Mouse (Mus musculus) forebrain, embryonic 14.5 days (tissue): Measurements from ENCODE around the gene Apobec4. TPM values are rescaled to one million over a fixed set of nuclear protein-coding genes. Genes with fewer than 3 reads are reported as not detected.
"Not testable (repeated sequence)": the region's sequence is repeated elsewhere in the genome, so short reads cannot be mapped to it uniquely, and the experiment has no call there.

Source experiments
- ATAC-seq: fragments of 200-750 bp; cut with Nextera tagmentation; 2 replicates; pipeline ENCODE4 v1.8.0; 2017; ENCODE audit warnings: mild to moderate bottlenecking, moderate library complexity
- DNase-seq: peaks from one replicate; pipeline ENCODE4 v3.0.0-alpha.2; 2015; ENCODE audit warnings: low spot score
- H3K27ac ChIP-seq: fragments of 300-500 bp; sonication (generic); 2 replicates; pipeline ENCODE4 v1.5.1; 2014; ENCODE audit warnings: low read depth, mild to moderate bottlenecking, control low read depth, low read length, moderate library complexity
- H3K27me3 ChIP-seq: fragments of 300-500 bp; sonication (generic); replicated peaks from 2 replicates; pipeline ENCODE4 v1.6.1; 2014; ENCODE audit warnings: low read length, control low read depth, mixed read lengths; ENCODE audit not compliant: control insufficient read depth, insufficient read depth
- H3K36me3 ChIP-seq: fragments of 300-500 bp; sonication (generic); 2 replicates; pipeline ENCODE4 v1.6.1; 2014; ENCODE audit warnings: low read length, control low read depth; ENCODE audit not compliant: control insufficient read depth, insufficient read depth
- H3K4me1 ChIP-seq: fragments of 300-500 bp; sonication (generic); 2 replicates; pipeline ENCODE4 v1.6.1; 2014; ENCODE audit warnings: antibody characterized with exemption, low read length, control low read depth; ENCODE audit not compliant: control insufficient read depth, insufficient read depth
- H3K4me2 ChIP-seq: fragments of 300-500 bp; sonication (generic); 2 replicates; pipeline ENCODE4 v1.6.1; 2014; ENCODE audit warnings: mild to moderate bottlenecking, control low read depth, low read length
- H3K4me3 ChIP-seq: fragments of 300-500 bp; sonication (generic); 2 replicates; pipeline ENCODE4 v1.5.1; 2014; ENCODE audit warnings: low read depth, low read length, control low read depth
- H3K9ac ChIP-seq: fragments of 300-500 bp; sonication (generic); 2 replicates; pipeline ENCODE4 v1.6.1; 2014; ENCODE audit warnings: mild to moderate bottlenecking, low read length, control low read depth, moderate library complexity
- H3K9me3 ChIP-seq: fragments of 300-500 bp; sonication (generic); replicated peaks from 2 replicates; pipeline ENCODE4 v1.6.1; 2016; ENCODE audit warnings: low read length, control low read depth, mixed read lengths; ENCODE audit not compliant: control insufficient read depth
- WGBS: fragments of 180-500 bp; shearing (Covaris S2); extraction: QIAGEN DNeasy Blood & Tissue Kit; methylation state at CpG from one replicate; pipeline ENCODE4 v1.1.7; 2014; 5-methylcytosine and 5-hydroxymethylcytosine counted together
- polyA plus RNA-seq: library from polyadenylated mRNA; unstranded; fragments of >200 nt; fragmentation: Nextera tagmentation; extraction: Ambion mirVana; gene quantifications from 2 replicates; pipeline ENCODE4 v1.2.1, GENCODE M21; 2014

Apobec4 gene
- polyA plus RNA-seq, 1 experiment from 2014 or later, result 0.10 TPM

- peaks cover 10% of the 10 kb centered on the region for H3K4me1 ChIP-seq
- H3K9me3 ChIP-seq, result no peaks in the 10 kb centered on the region
- no peak overlapping the region for H3K9ac ChIP-seq
- WGBS, result 1% methylated on average over 5 of the region's 5 CpGs
- H3K27ac ChIP-seq, result no peak overlapping the region
- no peaks in the 10 kb centered on the region for H3K36me3 ChIP-seq
- H3K4me3 ChIP-seq, result no peak overlapping the region
- ATAC-seq (peak; percentile 64), DNase-seq (peak; percentile 91)
- no peak overlapping the region for H3K4me2 ChIP-seq
- H3K27me3 ChIP-seq, result no peaks in the 10 kb centered on the region
These were observed 3.9 kb upstream of the Apobec4 start for GRCm38 (mm10) chr1:152746426-152746825.

- no peak overlapping the region for H3K9ac ChIP-seq
- no peak for ATAC-seq
- WGBS, result 79% methylated on average over 9 of the region's 9 CpGs
These were observed 1.1 kb upstream of the Apobec4 start for GRCm38 (mm10) chr1:152749276-152749675.

GRCm38 (mm10) chr1:152761791-152762190 is 11.4 kb downstream of the Apobec4 start:
- H3K27ac ChIP-seq, result no peak overlapping the region
- no peak overlapping the region for H3K9ac ChIP-seq
- DNase-seq, result no peak
- ATAC-seq, result no peak
- H3K4me3 ChIP-seq, result no peak overlapping the region
- no peaks in the 10 kb centered on the region for H3K4me1 ChIP-seq
- H3K4me2 ChIP-seq, result no peak overlapping the region
- no peaks in the 10 kb centered on the region for H3K27me3 ChIP-seq
- H3K36me3 ChIP-seq, result no peaks in the 10 kb centered on the region
- no peaks in the 10 kb centered on the region for H3K9me3 ChIP-seq
- WGBS, result 77% methylated on average over 2 of the region's 2 CpGs

More at GRCm38 (mm10) chr1:152749276-152749675, 1.1 kb upstream of the Apobec4 start:
- Histone ChIP-seq H3K4me2 (no peak overlapping the region), H3K36me3 (no peaks in the 10 kb centered on the region), H3K4me3 (no peak overlapping the region), H3K27me3 (no peaks in the 10 kb centered on the region), H3K9me3 (no peaks in the 10 kb centered on the region), H3K4me1 (peaks cover 10% of the 10 kb centered on the region), H3K27ac (no peak overlapping the region)
- no peak for DNase-seq

DNA sequence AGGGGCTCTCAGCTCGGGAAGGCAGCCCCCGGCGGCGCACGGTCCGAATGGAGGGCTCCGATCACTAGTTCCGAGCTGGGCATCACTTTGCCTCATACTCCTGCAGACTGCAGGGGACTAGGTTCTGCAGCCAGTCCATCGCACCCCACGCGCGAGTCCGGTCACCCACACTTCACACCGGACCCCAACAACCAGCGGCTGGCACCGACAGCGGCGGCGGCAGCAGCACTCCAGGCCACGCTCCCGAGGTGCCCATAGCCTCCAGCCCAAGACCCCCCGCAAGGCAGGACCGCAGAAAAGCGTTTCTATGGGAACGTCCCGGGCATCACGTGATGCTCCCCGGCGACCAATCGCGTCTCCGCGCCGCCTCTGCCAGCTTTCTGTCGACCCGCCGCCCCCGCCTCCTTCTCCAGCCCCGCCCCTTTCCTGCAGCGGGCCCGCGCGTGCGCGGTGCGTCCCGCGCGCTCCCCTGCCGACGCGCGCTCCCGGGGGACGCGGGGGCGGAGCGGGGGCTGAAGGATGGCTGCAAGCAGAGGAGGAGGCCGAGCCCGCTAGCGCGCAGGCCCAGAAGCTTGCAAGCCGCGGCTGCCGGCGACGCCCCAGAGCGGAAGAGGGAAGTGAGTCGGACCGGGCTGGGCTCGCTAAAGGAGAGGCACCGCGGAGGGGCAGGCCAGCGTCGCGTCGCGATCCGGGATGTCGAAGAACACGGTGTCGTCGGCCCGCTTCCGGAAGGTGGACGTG is 15.9 kb downstream of the Apobec4 start, which contains the start of the genes Rgl1 and Arpc5:
Gene Rgl1 (minus strand): TSS at position 320 of the 741 bp plus-strand sequence.
Gene Arpc5 (plus strand): TSS at position 511 of the 741 bp plus-strand sequence.
- H3K27me3 ChIP-seq, result no peaks in the 10 kb centered on the region
- peak within 1 kb of the TSS; percentile 86 for H3K27ac ChIP-seq
- peak; percentile 98 for ATAC-seq
- peak within 1 kb of the TSS; percentile 96 for H3K9ac ChIP-seq
- peaks cover 3% of the 10 kb centered on the region; the same call in 1 of the 2 replicates for H3K4me1 ChIP-seq
- peak; percentile 98 for DNase-seq
- peak within 1 kb of the TSS; percentile 91 for H3K4me2 ChIP-seq
- no peaks in the 10 kb centered on the region for H3K9me3 ChIP-seq
- under 1% methylated on average over 82 of the region's 86 CpGs for WGBS
- H3K4me3 ChIP-seq, result peak within 1 kb of the TSS; percentile 98
- peaks cover 18% of the 10 kb centered on the region for H3K36me3 ChIP-seq

- H3K9ac ChIP-seq, result peak overlapping the region; percentile 96
- DNase-seq (peak; percentile 48), ATAC-seq (peak; percentile 63; the same call in 1 of the 2 replicates)
- WGBS, result under 1% methylated on average over 58 of the region's 60 CpGs
- peak overlapping the region; percentile 58 for H3K4me2 ChIP-seq
- peak overlapping the region; percentile 98 for H3K4me3 ChIP-seq
- peaks cover 27% of the 10 kb centered on the region for H3K36me3 ChIP-seq
- H3K4me1 ChIP-seq, result peaks cover 3% of the 10 kb centered on the region; the same call in 1 of the 2 replicates
- peak overlapping the region; percentile 86 for H3K27ac ChIP-seq
- no peaks in the 10 kb centered on the region for H3K27me3 ChIP-seq
- no peaks in the 10 kb centered on the region for H3K9me3 ChIP-seq
These were observed 16.7 kb downstream of the Apobec4 start for GRCm38 (mm10) chr1:152766804-152767748.

- Histone ChIP-seq H3K4me2 (peak overlapping the region; percentile 58), H3K27me3 (no peaks in the 10 kb centered on the region), H3K27ac (no peak overlapping the region), H3K9me3 (no peaks in the 10 kb centered on the region), H3K36me3 (peaks cover 35% of the 10 kb centered on the region), H3K4me3 (peak overlapping the region; percentile 98), H3K4me1 (peaks cover 3% of the 10 kb centered on the region; the same call in 1 of the 2 replicates), H3K9ac (no peak overlapping the region)
- DNase-seq (peak; percentile 95), ATAC-seq (peak; percentile 13; the same call in 1 of the 2 replicates)
- WGBS, result 4% methylated on average over 5 of the region's 5 CpGs
These were observed 17.6 kb downstream of the Apobec4 start for GRCm38 (mm10) chr1:152767749-152768488.

GRCm38 (mm10) chr1:152771016-152771415 is 20.7 kb downstream of the Apobec4 start:
- Histone ChIP-seq H3K9ac (no peak overlapping the region), H3K36me3 (peaks cover 64% of the 10 kb centered on the region), H3K9me3 (no peaks in the 10 kb centered on the region), H3K27ac (no peak overlapping the region), H3K27me3 (no peaks in the 10 kb centered on the region), H3K4me1 (peaks cover 3% of the 10 kb centered on the region; the same call in 1 of the 2 replicates), H3K4me2 (no peak overlapping the region), H3K4me3 (no peak overlapping the region)
- 94% methylated on average over 9 of the region's 9 CpGs for WGBS
- no peak for ATAC-seq
- DNase-seq, result no peak

GRCm38 (mm10) chr1:152774601-152775000 is 24.2 kb downstream of the Apobec4 start:
- not testable (repeated sequence) for ATAC-seq, H3K9ac ChIP-seq, DNase-seq, H3K27ac ChIP-seq, H3K9me3 ChIP-seq, H3K4me2 ChIP-seq, H3K27me3 ChIP-seq, H3K4me3 ChIP-seq, H3K4me1 ChIP-seq
- peaks cover 65% of the 10 kb centered on the region for H3K36me3 ChIP-seq
- WGBS, result 97% methylated on average over 3 of the region's 3 CpGs
